Mouse (Mus musculus): Measurements from ENCODE around the gene Tmem163. TPM values are rescaled to one million over a fixed set of nuclear protein-coding genes. Genes with fewer than 3 reads are reported as not detected.

Gene Tmem163
- total and polyA plus RNA-seq, 2 experiments from 2014 or later, result 78.2 to 91.4 TPM

DNA sequence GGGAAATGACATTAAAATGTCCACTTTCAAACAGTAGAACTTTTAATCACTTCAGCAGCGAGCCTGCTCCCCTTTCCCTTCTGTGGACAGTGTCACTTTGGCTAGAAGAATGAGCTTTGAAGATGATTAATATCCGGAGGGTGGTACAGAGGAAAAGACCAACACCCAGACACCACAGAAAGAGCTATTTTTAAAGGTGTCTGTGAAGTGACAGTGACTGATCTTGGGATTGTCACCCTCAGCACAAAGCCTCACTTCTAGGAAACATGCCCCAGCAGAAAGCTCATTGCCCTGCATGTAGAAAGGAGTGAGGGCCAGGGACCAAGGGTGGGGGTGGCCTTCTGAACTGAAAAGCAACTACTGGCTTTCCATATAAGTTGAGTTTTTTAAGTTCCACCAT lies 41.4 kb downstream of the Tmem163 start:
- H3K27me3 ChIP-seq (ENCODE audit: insufficient read depth, low read length), result no peaks in the 10 kb centered on the region
- TF ChIP-seq CTCF (IDR thresholded peaks at IDR 0.05), result no peak
- H3K4me1 ChIP-seq (ENCODE audit: insufficient read depth, low read length), result no peaks in the 10 kb centered on the region
- no peak for DNase-seq (ENCODE audit: low spot score)
- H3K4me2 ChIP-seq (ENCODE audit: low read depth, low read length, poor library complexity, severe bottlenecking), result no peak overlapping the region
- no peak overlapping the region for H3K9ac ChIP-seq (replicated peaks; ENCODE audit: low read length, poor library complexity, severe bottlenecking)
- no peaks in the 10 kb centered on the region for H3K36me3 ChIP-seq (ENCODE audit: insufficient read depth, low read length)
- WGBS, result 76% methylated on average over 2 of the region's 2 CpGs
- H3K27ac ChIP-seq (ENCODE audit: low read depth, low read length), result no peak overlapping the region
- no peak for ATAC-seq (ENCODE audit: low FRiP score)
- no peaks in the 10 kb centered on the region for H3K9me3 ChIP-seq (ENCODE audit: low read length)
- no peak overlapping the region for H3K4me3 ChIP-seq (ENCODE audit: low read depth, low read length)

DNA sequence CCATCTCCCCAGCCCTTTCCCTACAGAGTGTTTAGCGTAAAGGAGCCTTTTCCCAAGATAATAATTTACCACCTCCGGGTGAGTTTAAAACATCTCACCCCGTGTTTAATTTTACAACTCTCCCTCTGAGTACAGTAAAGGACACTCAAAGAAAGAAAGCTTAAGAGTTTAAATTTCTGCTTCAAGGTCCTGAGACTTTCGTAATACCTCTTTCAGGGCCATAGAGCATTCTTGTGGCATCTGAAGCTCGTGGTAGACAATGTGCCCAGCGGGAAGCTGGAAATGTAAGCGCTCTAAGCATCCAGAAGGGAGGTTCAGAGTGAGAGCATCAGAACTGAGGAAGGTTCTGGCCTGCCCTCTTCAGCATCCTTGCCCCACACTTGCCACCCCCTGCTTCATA lies 52.2 kb downstream of the Tmem163 start:
- DNase-seq (ENCODE audit: low spot score), result no peak
- 63% methylated on average over 7 of the region's 7 CpGs for WGBS
- H3K9ac ChIP-seq (replicated peaks; ENCODE audit: low read length, poor library complexity, severe bottlenecking), result no peak overlapping the region
- no peak overlapping the region for H3K4me3 ChIP-seq (ENCODE audit: low read depth, low read length)
- H3K4me2 ChIP-seq (ENCODE audit: low read depth, low read length, poor library complexity, severe bottlenecking), result no peak overlapping the region
- H3K9me3 ChIP-seq (ENCODE audit: low read length), result no peaks in the 10 kb centered on the region
- no peak overlapping the region for H3K27ac ChIP-seq (ENCODE audit: low read depth, low read length)
- no peaks in the 10 kb centered on the region for H3K36me3 ChIP-seq (ENCODE audit: insufficient read depth, low read length)
- no peaks in the 10 kb centered on the region for H3K4me1 ChIP-seq (ENCODE audit: insufficient read depth, low read length)
- no peaks in the 10 kb centered on the region for H3K27me3 ChIP-seq (ENCODE audit: insufficient read depth, low read length)
- no peak for TF ChIP-seq CTCF (IDR thresholded peaks at IDR 0.05)
- ATAC-seq (ENCODE audit: low FRiP score), result no peak

DNA sequence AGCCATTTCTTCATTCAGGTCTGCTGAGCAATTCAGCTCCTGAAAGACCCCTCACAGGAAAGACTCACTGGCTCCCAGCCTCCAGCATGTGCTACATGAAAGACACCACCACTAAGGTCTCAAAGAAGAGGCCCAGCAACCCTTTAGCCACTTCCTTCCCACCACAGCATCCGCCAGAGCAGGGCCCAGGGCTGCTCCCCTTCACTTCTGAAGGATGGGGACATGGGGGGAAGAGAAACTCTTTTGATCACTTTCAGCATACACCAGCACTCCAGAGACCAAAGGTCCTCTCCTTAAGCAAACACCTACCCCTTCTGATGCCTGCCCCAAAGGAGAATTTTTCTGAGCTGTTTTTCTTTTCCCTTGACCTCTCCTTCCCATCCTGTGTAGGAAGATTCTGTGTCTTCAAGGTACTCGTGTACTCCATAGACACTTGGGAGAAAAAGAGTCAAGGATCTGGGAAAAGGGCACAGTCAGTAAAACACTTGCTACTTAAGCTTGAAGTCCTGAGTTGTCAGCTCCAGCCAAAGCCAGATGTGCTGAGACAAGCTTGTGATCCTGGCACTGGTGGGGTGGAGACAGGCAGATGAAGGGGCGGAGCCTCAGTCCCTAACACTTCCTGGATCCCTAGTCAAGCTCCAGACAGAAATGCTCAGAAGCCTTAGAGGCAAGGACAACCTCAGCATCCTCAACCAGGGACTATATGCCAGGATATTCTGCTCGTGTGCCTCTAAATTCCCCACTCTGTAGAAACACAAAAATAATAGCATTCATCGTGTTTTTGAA lies 53.6 kb downstream of the Tmem163 start:
- Histone ChIP-seq H3K9me3 (ENCODE audit: low read length) (no peaks in the 10 kb centered on the region), H3K4me3 (ENCODE audit: low read depth, low read length) (no peak overlapping the region), H3K9ac (replicated peaks; ENCODE audit: low read length, poor library complexity, severe bottlenecking) (no peak overlapping the region), H3K36me3 (ENCODE audit: insufficient read depth, low read length) (no peaks in the 10 kb centered on the region), H3K27ac (ENCODE audit: low read depth, low read length) (no peak overlapping the region), H3K4me2 (ENCODE audit: low read depth, low read length, poor library complexity, severe bottlenecking) (no peak overlapping the region), H3K4me1 (ENCODE audit: insufficient read depth, low read length) (no peaks in the 10 kb centered on the region), H3K27me3 (ENCODE audit: insufficient read depth, low read length) (no peaks in the 10 kb centered on the region)
- WGBS, result 62% methylated on average over 5 of the region's 5 CpGs
- no peak for TF ChIP-seq CTCF (IDR thresholded peaks at IDR 0.05)
- DNase-seq (ENCODE audit: low spot score), result no peak
- ATAC-seq (ENCODE audit: low FRiP score), result no peak

DNA sequence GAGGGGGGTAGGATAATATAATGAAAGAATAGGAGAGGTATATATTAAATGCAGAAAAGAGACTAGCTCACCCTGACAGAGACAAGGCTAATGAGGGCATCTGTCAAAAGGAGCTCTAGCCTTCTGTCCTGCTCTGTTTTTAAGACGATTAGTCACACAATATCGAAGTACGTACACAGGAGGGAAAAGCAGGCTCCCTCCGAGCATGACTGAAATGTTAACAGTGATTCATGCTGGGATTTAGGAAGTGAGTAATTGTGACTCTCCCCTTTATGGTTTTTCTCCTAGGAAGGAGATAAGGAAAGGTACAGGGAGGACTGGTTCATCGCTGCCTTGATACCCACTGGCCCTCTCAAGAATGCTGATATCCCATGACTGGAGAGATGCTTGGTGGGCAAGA lies 57.0 kb downstream of the Tmem163 start:
- H3K4me3 ChIP-seq (ENCODE audit: low read depth, low read length), result no peak overlapping the region
- TF ChIP-seq CTCF (IDR thresholded peaks at IDR 0.05), result no peak

DNA sequence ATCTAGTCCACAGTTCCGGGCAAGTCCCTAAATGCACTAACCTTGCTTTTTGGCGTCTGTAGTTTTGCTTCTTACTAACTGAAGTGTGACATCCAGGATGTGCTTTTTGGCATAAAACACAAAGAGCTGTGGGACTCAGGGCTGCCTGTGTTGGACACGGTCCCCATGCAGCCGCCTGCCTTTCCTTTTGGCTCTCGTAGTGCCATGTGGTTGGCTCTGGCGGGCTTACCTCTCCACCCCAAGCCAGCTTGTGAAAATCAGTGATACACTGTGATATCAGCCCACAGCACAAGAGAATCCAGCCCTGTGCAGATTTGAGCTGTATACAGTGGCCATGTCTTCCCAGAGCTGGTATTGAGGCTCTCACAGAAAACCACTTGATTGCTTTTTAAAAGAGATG lies 60.3 kb downstream of the Tmem163 start:
- peak; percentile 8 for DNase-seq (ENCODE audit: low spot score)
- no peak overlapping the region for H3K4me3 ChIP-seq (ENCODE audit: low read depth, low read length)
- H3K9me3 ChIP-seq (ENCODE audit: low read length), result no peaks in the 10 kb centered on the region
- TF ChIP-seq CTCF (IDR thresholded peaks at IDR 0.05), result no peak
- no peaks in the 10 kb centered on the region for H3K36me3 ChIP-seq (ENCODE audit: insufficient read depth, low read length)
- no peak overlapping the region for H3K27ac ChIP-seq (ENCODE audit: low read depth, low read length)
- WGBS, result 81% methylated on average over 6 of the region's 6 CpGs
- H3K9ac ChIP-seq (replicated peaks; ENCODE audit: low read length, poor library complexity, severe bottlenecking), result no peak overlapping the region
- H3K4me2 ChIP-seq (ENCODE audit: low read depth, low read length, poor library complexity, severe bottlenecking), result no peak overlapping the region
- H3K4me1 ChIP-seq (ENCODE audit: insufficient read depth, low read length), result no peaks in the 10 kb centered on the region
- H3K27me3 ChIP-seq (ENCODE audit: insufficient read depth, low read length), result no peaks in the 10 kb centered on the region
- no peak for ATAC-seq (ENCODE audit: low FRiP score)

More for the DNA sequence above, 57.0 kb downstream of the Tmem163 start:
- H3K4me1 ChIP-seq (ENCODE audit: insufficient read depth, low read length), result no peaks in the 10 kb centered on the region
- no peak overlapping the region for H3K4me2 ChIP-seq (ENCODE audit: low read depth, low read length, poor library complexity, severe bottlenecking)
- no peaks in the 10 kb centered on the region for H3K9me3 ChIP-seq (ENCODE audit: low read length)
- no peak for ATAC-seq (ENCODE audit: low FRiP score)
- 45% methylated on average over 5 of the region's 5 CpGs for WGBS
- no peaks in the 10 kb centered on the region for H3K27me3 ChIP-seq (ENCODE audit: insufficient read depth, low read length)
- H3K36me3 ChIP-seq (ENCODE audit: insufficient read depth, low read length), result no peaks in the 10 kb centered on the region
- no peak overlapping the region for H3K27ac ChIP-seq (ENCODE audit: low read depth, low read length)
- no peak overlapping the region for H3K9ac ChIP-seq (replicated peaks; ENCODE audit: low read length, poor library complexity, severe bottlenecking)
- DNase-seq (ENCODE audit: low spot score), result no peak

DNA sequence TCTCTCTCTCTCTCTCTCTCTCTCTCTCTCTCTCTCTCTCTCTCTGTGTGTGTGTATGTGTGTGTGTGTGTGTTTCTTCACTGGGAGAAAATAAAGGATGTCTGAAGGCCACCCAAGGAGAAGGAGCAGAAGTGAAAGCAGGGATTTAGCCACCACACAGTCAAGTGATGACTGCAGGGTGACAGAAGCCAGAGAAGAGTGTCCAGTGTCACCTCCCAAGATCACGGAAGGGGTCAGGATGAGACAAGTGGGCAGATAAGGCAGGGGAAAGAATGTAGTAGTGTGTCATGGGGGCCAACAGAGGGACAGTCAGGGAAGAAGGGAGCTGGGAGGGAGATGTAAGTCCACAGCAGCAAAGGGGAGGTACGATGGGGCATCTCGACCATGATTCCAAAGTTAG lies 69.0 kb downstream of the Tmem163 start:
- Histone ChIP-seq H3K9ac (replicated peaks; ENCODE audit: low read length, poor library complexity, severe bottlenecking) (no peak overlapping the region), H3K4me3 (ENCODE audit: low read depth, low read length) (no peak overlapping the region), H3K27ac (ENCODE audit: low read depth, low read length) (no peak overlapping the region), H3K36me3 (ENCODE audit: insufficient read depth, low read length) (no peaks in the 10 kb centered on the region), H3K9me3 (ENCODE audit: low read length) (no peaks in the 10 kb centered on the region), H3K4me2 (ENCODE audit: low read depth, low read length, poor library complexity, severe bottlenecking) (no peak overlapping the region), H3K27me3 (ENCODE audit: insufficient read depth, low read length) (no peaks in the 10 kb centered on the region), H3K4me1 (ENCODE audit: insufficient read depth, low read length) (no peaks in the 10 kb centered on the region)
- DNase-seq (ENCODE audit: low spot score) (no peak), ATAC-seq (ENCODE audit: low FRiP score) (no peak)
- 93% methylated on average over 3 of the region's 3 CpGs for WGBS
- TF ChIP-seq CTCF (IDR thresholded peaks at IDR 0.05), result no peak
